Mouse (Mus musculus) hindbrain, embryonic 11.5 days (tissue): ENCODE data around the gene Thy1. TPM values are rescaled to one million over a fixed set of nuclear protein-coding genes. Genes with fewer than 3 reads are reported as not detected.

ENCODE experiments used
- ATAC-seq: fragments of 200-750 bp; cut with Nextera tagmentation; 2 replicates; pipeline ENCODE4 v1.8.0; 2017; ENCODE audit warnings: mild to moderate bottlenecking, moderate TSS enrichment, moderate library complexity; ENCODE audit not compliant: low FRiP score
- DNase-seq: peaks from one replicate; pipeline ENCODE4 v3.0.0-alpha.2; 2015; ENCODE audit warnings: low spot score
- H3K27ac ChIP-seq: fragments of 300-500 bp; sonication (generic); 2 replicates; pipeline ENCODE4 v1.5.1; 2014; ENCODE audit warnings: mild to moderate bottlenecking, low read depth, low read length
- H3K27me3 ChIP-seq: fragments of 300-500 bp; sonication (generic); 2 replicates; pipeline ENCODE4 v1.6.1; 2014; ENCODE audit warnings: mild to moderate bottlenecking, low read length, moderate library complexity, mixed read lengths; ENCODE audit not compliant: control insufficient read depth, insufficient read depth
- H3K36me3 ChIP-seq: fragments of 300-500 bp; sonication (generic); 2 replicates; pipeline ENCODE4 v1.6.1; 2014; ENCODE audit warnings: mild to moderate bottlenecking, low read length, moderate library complexity, mixed read lengths; ENCODE audit not compliant: control insufficient read depth, insufficient read depth
- H3K4me1 ChIP-seq: fragments of 300-500 bp; sonication (generic); replicated peaks from 2 replicates; pipeline ENCODE4 v1.6.1; 2014; ENCODE audit warnings: low read length, mixed read lengths; ENCODE audit not compliant: control insufficient read depth, insufficient read depth
- H3K4me2 ChIP-seq: fragments of 300-500 bp; sonication (generic); replicated peaks from 2 replicates; pipeline ENCODE4 v1.6.1; 2014; ENCODE audit warnings: mild to moderate bottlenecking, low read depth, low read length
- H3K4me3 ChIP-seq: fragments of 300-500 bp; sonication (generic); 2 replicates; pipeline ENCODE4 v1.5.1; 2014; ENCODE audit warnings: low read depth, low read length
- H3K9ac ChIP-seq: fragments of 300-500 bp; sonication (generic); 2 replicates; pipeline ENCODE4 v1.6.1; 2014; ENCODE audit warnings: low read depth, low read length
- H3K9me3 ChIP-seq: fragments of 300-500 bp; sonication (generic); 2 replicates; pipeline ENCODE4 v1.6.1; 2016; ENCODE audit warnings: low read length; ENCODE audit not compliant: control insufficient read depth
- WGBS: fragments of 180-500 bp; shearing (Covaris S2); extraction: QIAGEN DNeasy Blood & Tissue Kit; methylation state at CpG from one replicate; pipeline ENCODE4 v1.1.7; 2014; 5-methylcytosine and 5-hydroxymethylcytosine counted together
- polyA plus RNA-seq: library from polyadenylated mRNA; unstranded; fragments of >200 nt; fragmentation: Nextera tagmentation; extraction: Ambion mirVana; gene quantifications from 2 replicates; pipeline ENCODE4 v1.2.1, GENCODE M21; 2014

Gene Thy1
- polyA plus RNA-seq, 1 experiment from 2014 or later = 0.31 TPM

DNA sequence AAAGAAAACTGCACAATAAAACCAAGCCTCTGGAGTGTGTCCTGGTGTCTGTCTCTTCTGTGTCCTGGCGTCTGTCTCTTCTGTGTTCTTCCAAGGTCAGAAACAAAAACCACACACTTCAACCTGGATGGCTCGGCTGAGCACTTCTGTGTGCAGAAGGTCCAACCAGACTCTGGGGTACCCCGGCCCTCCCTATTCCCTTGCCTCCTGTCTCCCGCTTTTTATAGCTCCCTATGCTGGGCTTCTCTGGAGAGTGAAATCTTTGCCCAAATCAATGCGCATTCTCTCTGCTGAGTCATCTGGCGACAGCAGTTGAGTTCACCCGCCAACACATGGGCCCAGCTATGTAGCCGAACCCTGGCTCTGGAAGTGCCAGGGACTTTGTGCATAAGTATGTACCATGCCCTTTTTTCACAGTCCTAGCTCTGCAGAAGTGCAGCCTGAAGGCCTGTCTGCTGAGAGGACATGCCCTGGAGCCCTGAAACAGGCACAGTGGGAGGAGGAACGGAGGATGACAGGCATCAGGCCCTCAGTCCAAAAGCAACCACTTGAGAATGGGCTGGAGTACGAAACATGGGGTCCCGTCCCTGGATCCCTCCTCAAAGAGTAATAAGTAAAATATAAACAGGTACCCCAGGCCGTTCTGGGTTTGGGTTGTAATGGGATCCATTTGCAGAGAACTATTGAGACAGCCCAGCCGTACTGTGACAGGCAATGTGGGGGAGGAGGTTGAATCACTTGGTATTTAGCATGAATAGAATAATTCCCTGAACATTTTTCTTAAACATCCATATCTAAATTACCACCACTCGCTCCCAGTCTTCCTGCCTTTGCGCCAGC is 5.6 kb downstream of the Thy1 start:
- 79% methylated on average over 15 of the region's 15 CpGs for WGBS

GRCm38 (mm10) chr9:44049381-44050165 is 6.4 kb downstream of the Thy1 start:
- Histone ChIP-seq H3K9ac (no peak overlapping the region), H3K4me2 (no peak overlapping the region), H3K27me3 (peaks cover 8% of the 10 kb centered on the region), H3K9me3 (no peaks in the 10 kb centered on the region), H3K27ac (no peak overlapping the region), H3K36me3 (no peaks in the 10 kb centered on the region), H3K4me1 (no peaks in the 10 kb centered on the region), H3K4me3 (no peak overlapping the region)
- ATAC-seq = no peak
- 84% methylated on average over 8 of the region's 8 CpGs for WGBS
- no peak for DNase-seq

More for the DNA sequence above, 5.6 kb downstream of the Thy1 start:
- Histone ChIP-seq H3K4me2 (no peak overlapping the region), H3K4me1 (no peaks in the 10 kb centered on the region), H3K36me3 (no peaks in the 10 kb centered on the region), H3K27ac (no peak overlapping the region), H3K27me3 (peaks cover 16% of the 10 kb centered on the region), H3K9ac (no peak overlapping the region), H3K9me3 (no peaks in the 10 kb centered on the region), H3K4me3 (no peak overlapping the region)
- no peak for DNase-seq
- ATAC-seq = no peak

GRCm38 (mm10) chr9:44052855-44053254 is 9.7 kb downstream of the Thy1 start:
- Histone ChIP-seq H3K36me3 (no peaks in the 10 kb centered on the region), H3K9ac (no peak overlapping the region), H3K4me3 (no peak overlapping the region), H3K27me3 (no peaks in the 10 kb centered on the region), H3K27ac (no peak overlapping the region), H3K4me1 (no peaks in the 10 kb centered on the region), H3K9me3 (no peaks in the 10 kb centered on the region), H3K4me2 (no peak overlapping the region)
- WGBS = 63% methylated on average over 3 of the region's 3 CpGs
- ATAC-seq = no peak
- no peak for DNase-seq

- DNase-seq (no peak), ATAC-seq (no peak)
- no peaks in the 10 kb centered on the region for H3K27me3 ChIP-seq
- H3K9me3 ChIP-seq = no peaks in the 10 kb centered on the region
- no peak overlapping the region for H3K27ac ChIP-seq
- H3K4me2 ChIP-seq = no peak overlapping the region
- WGBS = 69% methylated on average over 1 of the region's 1 CpGs
- H3K9ac ChIP-seq = no peak overlapping the region
- H3K4me3 ChIP-seq = no peak overlapping the region
- H3K4me1 ChIP-seq = no peaks in the 10 kb centered on the region
- H3K36me3 ChIP-seq = no peaks in the 10 kb centered on the region
These were observed 10.8 kb downstream of the Thy1 start for GRCm38 (mm10) chr9:44053936-44054335.

DNA sequence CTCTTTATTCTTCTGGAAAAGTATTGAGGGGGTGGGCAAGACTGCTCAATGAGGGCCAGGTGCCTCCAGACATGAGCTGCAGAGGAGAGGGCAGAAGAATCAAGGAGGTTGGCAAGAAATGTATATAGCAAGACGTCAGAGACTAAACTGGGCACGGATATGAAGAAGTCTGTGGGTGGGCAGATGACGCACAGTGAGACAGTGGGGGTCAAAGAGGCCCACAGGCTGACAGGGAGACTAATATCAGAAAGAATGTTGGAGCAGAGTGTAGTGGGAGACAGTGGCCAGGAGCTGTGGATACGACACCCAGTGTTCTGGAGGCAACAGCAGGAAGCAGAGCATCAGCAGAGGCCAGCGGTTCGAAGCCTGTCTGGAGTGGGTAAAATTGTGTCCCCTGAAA is 15.4 kb downstream of the Thy1 start:
- Histone ChIP-seq H3K4me2 (no peak overlapping the region), H3K4me3 (no peak overlapping the region), H3K36me3 (no peaks in the 10 kb centered on the region), H3K27me3 (no peaks in the 10 kb centered on the region), H3K9me3 (no peaks in the 10 kb centered on the region), H3K27ac (no peak overlapping the region), H3K9ac (no peak overlapping the region), H3K4me1 (no peaks in the 10 kb centered on the region)
- DNase-seq (no peak), ATAC-seq (no peak)
- 84% methylated on average over 6 of the region's 6 CpGs for WGBS

DNA sequence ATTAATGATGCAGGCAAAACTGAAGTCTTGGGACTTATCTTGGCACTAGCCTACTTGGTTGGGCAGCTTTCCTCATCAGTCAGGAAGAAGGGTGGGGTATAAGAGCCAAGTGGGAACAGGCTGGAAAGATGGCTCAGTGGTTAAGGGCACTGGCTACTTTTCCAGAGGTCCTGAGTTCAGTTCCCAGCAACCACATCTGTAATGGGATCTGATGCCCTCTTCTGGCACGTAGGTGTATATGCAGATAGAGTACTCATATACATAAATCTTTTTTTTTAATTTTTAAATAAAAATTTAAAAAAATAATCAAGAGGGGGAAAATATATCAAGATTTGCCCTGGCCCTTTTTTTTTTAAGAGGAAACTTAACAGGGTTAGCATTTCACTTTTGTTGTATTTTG is 22.0 kb downstream of the Thy1 start:
- H3K27me3 ChIP-seq = no peaks in the 10 kb centered on the region
- DNase-seq = no peak
- WGBS = 43% methylated on average over 1 of the region's 1 CpGs

GRCm38 (mm10) chr9:44066785-44067225 is 23.6 kb downstream of the Thy1 start, which contains the start of gene Usp2:
Gene Usp2, plus strand, starts transcription at chr9:44067021.
- no peaks in the 10 kb centered on the region for H3K27me3 ChIP-seq
- H3K9me3 ChIP-seq = no peaks in the 10 kb centered on the region
- H3K27ac ChIP-seq = no peak within 1 kb of the TSS
- H3K9ac ChIP-seq = peak within 1 kb of the TSS; percentile 5; the same call in 1 of the 2 replicates
- ATAC-seq (peak; percentile 97), DNase-seq (peak; percentile 99)
- peaks cover 12% of the 10 kb centered on the region for H3K4me1 ChIP-seq
- no peaks in the 10 kb centered on the region for H3K36me3 ChIP-seq
- 0% methylated on average over 36 of the region's 38 CpGs for WGBS
- peak within 1 kb of the TSS; percentile 42 for H3K4me2 ChIP-seq
- H3K4me3 ChIP-seq = peak within 1 kb of the TSS; percentile 30

More for the DNA sequence above, 22.0 kb downstream of the Thy1 start:
- Histone ChIP-seq H3K36me3 (no peaks in the 10 kb centered on the region), H3K9ac (no peak overlapping the region), H3K27ac (no peak overlapping the region), H3K4me1 (no peaks in the 10 kb centered on the region), H3K4me3 (no peak overlapping the region), H3K4me2 (no peak overlapping the region), H3K9me3 (no peaks in the 10 kb centered on the region)
- ATAC-seq = no peak

- peak; percentile 23 for DNase-seq
- 8% methylated on average over 15 of the region's 15 CpGs for WGBS
- no peak overlapping the region for H3K27ac ChIP-seq
These were observed 24.2 kb downstream of the Thy1 start for GRCm38 (mm10) chr9:44067241-44067959.

More at GRCm38 (mm10) chr9:44067241-44067959, 24.2 kb downstream of the Thy1 start:
- H3K9me3 ChIP-seq = no peaks in the 10 kb centered on the region
- H3K36me3 ChIP-seq = no peaks in the 10 kb centered on the region
- peak overlapping the region; percentile 42 for H3K4me2 ChIP-seq
- ATAC-seq = no peak; the same call in 1 of the 2 replicates
- H3K4me1 ChIP-seq = peaks cover 17% of the 10 kb centered on the region
- peak overlapping the region; percentile 5; the same call in 1 of the 2 replicates for H3K9ac ChIP-seq
- H3K4me3 ChIP-seq = peak overlapping the region; percentile 30
- no peaks in the 10 kb centered on the region for H3K27me3 ChIP-seq
